Mouse (Mus musculus): ENCODE results near the gene Fnip2. TPM values are rescaled to one million over a fixed set of nuclear protein-coding genes. Genes with fewer than 3 reads are reported as not detected.
"Not testable (repeated sequence)": the region's sequence is repeated elsewhere in the genome, so short reads cannot be mapped to it uniquely, and the experiment has no call there.

The Fnip2 gene
- 10 to 100 TPM; 19.9 to 21.0 TPM for total RNA-seq (2021)

DNA sequence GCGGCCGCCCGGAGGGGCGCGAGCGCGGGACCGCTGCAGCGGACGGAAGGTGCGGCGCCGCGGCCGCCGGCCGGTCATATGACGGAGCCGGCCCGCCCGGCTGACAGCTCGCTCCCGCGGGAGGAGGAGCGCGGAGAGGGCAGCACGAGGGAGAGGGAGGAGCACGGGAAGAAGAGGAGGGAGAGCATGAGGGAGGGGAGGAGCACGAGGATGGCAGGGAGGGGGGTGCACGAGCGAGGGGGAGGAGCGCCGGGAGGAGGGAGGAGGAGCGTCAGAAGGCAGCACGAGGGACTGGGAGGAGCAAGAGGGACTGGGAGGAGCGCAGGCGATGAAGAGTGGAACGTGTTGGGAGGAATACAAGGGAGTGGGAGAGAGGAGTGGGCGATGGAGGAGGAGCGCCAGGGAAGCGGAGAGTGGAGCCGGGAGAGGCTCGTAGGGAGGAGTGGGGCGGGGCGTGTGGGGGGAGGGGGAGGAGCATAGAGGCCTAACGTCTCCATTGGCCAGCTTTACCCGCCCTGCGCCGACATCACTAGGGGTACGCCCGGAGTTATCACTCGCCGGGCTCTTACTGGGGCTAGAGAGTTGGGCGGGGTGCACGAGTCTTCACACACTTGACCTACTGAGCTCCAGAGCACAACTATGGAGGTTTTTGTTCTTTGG lies at the start of gene Fnip2:
Fnip2 (minus strand) TSS at position 94 of the 660 bp plus-strand sequence.
- peak; percentile 71 to 84 for DNase-seq (ENCODE audit: extremely low spot score in 1 of 2, low spot score in 1 of 2)

- no peak for DNase-seq (ENCODE audit: extremely low spot score in 1 of 2, low spot score in 1 of 2)
These were observed 42.3 kb upstream of the Fnip2 start for GRCm38 (mm10) chr3:79609886-79610285.

GRCm38 (mm10) chr3:79595468-79595867 lies 27.9 kb upstream of the Fnip2 start:
- no peak for DNase-seq (ENCODE audit: extremely low spot score in 1 of 2, low spot score in 1 of 2)

- no peak for DNase-seq (ENCODE audit: extremely low spot score in 1 of 2, low spot score in 1 of 2)
These were observed 24.3 kb upstream of the Fnip2 start for GRCm38 (mm10) chr3:79591793-79592471.

GRCm38 (mm10) chr3:79590863-79591792 lies 23.5 kb upstream of the Fnip2 start, which contains the start of gene Ppid:
TSS of gene Ppid (plus strand) at chr3:79591342.
- peak; percentile 63 to 68 for DNase-seq (ENCODE audit: extremely low spot score in 1 of 2, low spot score in 1 of 2)

DNA sequence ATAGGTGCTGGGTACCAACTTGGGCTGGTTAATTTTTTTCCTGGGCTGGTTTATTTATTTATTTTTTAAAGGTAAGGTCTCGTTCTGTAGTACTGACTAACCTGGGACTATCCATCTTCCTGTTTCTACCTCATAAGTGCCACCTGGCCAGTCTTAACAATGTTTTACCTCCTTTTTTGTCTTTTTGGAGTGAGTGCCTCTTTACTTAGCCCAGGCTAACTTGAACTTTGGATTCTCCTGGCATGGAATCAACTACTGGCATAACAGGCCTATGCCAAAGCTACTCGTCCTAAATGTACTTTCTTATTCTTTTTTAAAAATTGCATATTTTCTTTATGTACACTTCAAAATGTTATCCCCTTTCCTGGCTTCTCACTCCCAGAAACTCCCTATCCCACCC lies 22.1 kb upstream of the Fnip2 start:
- DNase-seq (ENCODE audit: extremely low spot score in 1 of 2, low spot score in 1 of 2): no peak

- peak; percentile 88 to 98 for DNase-seq (ENCODE audit: extremely low spot score in 1 of 2, low spot score in 1 of 2)
These were observed 19.2 kb upstream of the Fnip2 start for GRCm38 (mm10) chr3:79586804-79587203.

DNA sequence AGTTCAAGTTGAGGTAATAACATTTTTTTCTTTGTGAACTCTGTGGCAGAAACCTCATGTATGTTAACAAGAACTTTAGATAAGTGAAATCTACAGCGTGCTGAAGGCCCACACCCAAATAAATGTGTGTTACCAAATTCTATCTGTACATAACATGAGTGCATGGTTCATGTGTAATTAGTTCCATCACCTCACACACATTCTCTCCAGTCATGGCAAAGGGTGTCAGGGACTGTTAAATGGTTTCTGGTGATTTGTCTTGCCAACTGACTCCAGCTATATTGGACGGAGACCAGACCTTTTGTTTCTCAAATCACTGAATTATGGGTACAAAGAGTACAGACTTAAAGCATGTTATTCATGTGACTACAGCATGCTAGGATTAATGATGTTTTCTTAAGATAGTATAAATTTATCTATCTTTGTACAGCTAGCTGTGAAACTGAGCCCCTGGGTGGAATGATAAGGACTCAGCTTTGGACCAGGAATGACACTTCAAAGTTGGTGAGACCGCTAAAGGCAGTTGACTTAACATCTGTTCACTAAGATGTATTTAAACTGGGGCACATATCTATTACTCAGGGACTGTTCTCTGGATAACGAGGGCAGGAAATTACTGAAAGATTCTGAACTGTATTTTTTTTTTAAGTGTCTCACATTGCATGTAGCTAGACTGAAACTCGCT lies 12.4 kb upstream of the Fnip2 start:
- DNase-seq (ENCODE audit: extremely low spot score in 1 of 2, low spot score in 1 of 2): no peak

DNA sequence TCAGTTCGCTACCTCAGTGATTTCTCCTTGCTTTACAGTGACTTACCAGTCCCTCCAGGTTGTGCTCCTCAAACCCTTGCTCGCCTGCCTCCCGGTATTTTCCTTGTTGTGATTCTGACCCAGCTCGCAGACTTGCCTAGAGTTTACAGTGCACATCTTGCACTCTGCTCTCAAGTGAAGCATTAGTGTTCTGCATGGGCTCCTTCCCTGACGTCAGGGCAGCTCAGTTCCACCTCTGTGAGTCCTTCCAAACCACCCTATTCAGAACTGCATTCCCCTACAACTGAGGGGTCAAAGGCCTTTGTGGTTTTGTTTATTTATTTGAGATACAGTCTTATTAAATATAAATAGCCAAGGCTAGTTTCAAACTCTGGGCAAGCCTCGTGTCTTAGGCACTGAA lies 10.6 kb upstream of the Fnip2 start:
- no peak for DNase-seq (ENCODE audit: extremely low spot score in 1 of 2, low spot score in 1 of 2)

- DNase-seq (ENCODE audit: extremely low spot score in 1 of 2, low spot score in 1 of 2): no peak
These were observed 10.0 kb upstream of the Fnip2 start for GRCm38 (mm10) chr3:79577606-79578005.

GRCm38 (mm10) chr3:79576865-79577264 lies 9.3 kb upstream of the Fnip2 start:
- no peak for DNase-seq (ENCODE audit: extremely low spot score in 1 of 2, low spot score in 1 of 2)

DNA sequence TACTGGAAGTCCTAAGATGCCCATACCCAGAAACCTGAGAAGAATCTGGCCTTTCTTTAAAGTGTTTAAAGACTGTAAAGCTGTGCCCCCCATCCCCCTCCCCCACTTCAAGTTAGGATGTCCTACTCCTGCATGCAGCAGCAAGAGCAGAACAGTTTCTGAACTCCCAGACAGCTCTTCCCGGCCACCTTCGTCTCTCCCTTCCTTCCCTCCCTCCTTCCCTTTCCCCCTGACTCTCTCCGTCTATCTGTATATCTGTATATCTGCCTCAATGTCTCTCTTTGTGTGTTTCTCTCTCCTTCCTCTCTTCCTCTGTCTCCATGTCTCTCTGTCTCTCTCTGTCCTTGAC lies 8.8 kb upstream of the Fnip2 start:
- DNase-seq (ENCODE audit: extremely low spot score in 1 of 2, low spot score in 1 of 2): no peak

DNA sequence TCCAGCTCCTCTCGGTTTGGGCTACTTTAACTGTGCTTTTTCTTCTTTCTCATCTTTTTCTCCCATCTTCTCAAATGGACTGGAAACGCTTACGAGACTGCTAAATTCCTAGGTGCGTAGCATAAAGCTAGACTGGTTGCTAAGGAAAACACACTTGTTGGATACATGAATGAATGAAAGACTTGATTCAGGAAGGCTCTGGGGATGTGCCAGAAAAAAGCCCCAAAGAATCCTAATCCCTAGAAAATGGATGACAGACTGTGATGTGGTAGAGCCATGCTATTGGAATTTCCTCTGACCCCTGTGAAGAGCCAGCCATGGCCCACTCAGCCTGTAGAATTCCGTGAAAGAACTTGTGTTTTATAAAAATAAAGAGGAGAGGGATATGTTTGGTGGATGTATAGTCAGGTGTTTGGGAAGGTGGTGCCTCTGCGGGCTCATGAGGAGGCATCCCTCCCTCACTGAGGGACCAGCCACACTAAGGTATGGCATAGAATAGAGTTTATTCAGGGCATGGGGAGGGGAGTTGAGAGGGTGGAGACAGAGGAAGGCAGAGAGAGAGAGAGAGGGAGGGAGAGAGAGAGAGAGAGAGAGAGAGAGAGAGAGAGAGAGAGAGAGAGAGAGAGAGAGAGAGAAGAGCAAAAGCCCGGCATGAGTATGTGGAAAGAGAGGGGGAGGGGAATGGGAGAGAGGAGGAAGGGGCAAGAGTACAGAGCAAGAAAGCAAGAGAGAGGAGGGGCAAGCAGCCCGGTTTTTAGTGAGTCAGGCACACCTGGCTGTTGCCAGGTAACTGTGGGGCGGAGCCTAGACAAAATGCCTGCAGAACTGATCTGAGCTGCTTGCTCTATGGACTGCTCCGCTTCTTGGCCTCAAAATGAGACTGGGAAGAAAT lies 8.2 kb upstream of the Fnip2 start:
- DNase-seq (ENCODE audit: extremely low spot score in 1 of 2, low spot score in 1 of 2): no peak

- no peak for DNase-seq (ENCODE audit: extremely low spot score in 1 of 2, low spot score in 1 of 2)
These were observed 6.7 kb upstream of the Fnip2 start for GRCm38 (mm10) chr3:79574336-79574735.

- DNase-seq (ENCODE audit: extremely low spot score in 1 of 2, low spot score in 1 of 2): not testable (repeated sequence)
These were observed 5.8 kb upstream of the Fnip2 start for GRCm38 (mm10) chr3:79573376-79573775.

GRCm38 (mm10) chr3:79572399-79572798 lies 4.8 kb upstream of the Fnip2 start:
- DNase-seq (ENCODE audit: extremely low spot score in 1 of 2, low spot score in 1 of 2): no peak

GRCm38 (mm10) chr3:79569351-79569681 lies 1.7 kb upstream of the Fnip2 start:
- DNase-seq (ENCODE audit: extremely low spot score in 1 of 2, low spot score in 1 of 2): no peak

DNA sequence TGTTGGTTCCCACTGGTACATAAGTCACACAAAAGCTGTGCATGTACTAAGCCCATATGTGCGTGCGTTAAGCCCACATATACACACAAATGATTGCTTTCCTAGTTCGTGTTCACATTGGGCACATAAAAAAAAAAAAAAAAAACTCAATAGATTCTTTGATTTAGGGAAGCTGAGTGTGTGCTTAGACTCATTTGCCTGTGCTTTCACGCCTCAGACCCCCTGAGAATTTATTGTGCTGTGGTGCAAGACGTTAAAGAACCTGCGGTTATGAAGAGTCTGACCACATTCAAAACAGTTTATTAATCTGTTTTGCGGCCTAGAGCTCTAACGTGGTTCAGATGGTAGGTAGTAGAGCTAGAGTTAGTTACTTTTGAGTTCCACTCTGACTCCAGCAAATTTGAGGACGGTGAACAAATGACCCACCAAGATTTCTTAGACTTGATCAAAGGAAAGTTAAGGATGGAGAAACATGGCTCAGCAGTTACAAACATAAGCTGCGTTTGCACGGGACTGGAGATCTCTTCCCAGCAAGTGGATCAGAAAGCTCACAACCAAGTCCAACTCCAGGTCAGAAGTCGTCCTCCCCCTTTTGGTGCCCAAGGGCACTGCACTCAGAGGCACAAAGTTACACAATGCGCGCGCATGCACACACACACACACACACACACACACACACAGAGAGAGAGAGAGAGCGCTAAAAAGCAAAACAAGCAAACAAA lies 1.2 kb upstream of the Fnip2 start:
- no peak for DNase-seq (ENCODE audit: extremely low spot score in 1 of 2, low spot score in 1 of 2)

All from layer of hippocampus, postnatal 25 days (tissue).